Mouse (Mus musculus) megakaryocyte, embryonic 14.5 days (primary cell): ENCODE data around the gene Hoxa7.

ENCODE experiments used
- FLI1 ChIP-seq: IDR thresholded peaks from 2 replicates; pipeline ENCODE4 v1.6.1; 2012; ENCODE audit warnings: low read length, inconsistent platforms, mixed read lengths
- GATA1 ChIP-seq: IDR thresholded peaks from 3 replicates; pipeline ENCODE4 v1.6.1; 2012; ENCODE audit warnings: mixed read lengths, low read length, inconsistent platforms, borderline replicate concordance

DNA sequence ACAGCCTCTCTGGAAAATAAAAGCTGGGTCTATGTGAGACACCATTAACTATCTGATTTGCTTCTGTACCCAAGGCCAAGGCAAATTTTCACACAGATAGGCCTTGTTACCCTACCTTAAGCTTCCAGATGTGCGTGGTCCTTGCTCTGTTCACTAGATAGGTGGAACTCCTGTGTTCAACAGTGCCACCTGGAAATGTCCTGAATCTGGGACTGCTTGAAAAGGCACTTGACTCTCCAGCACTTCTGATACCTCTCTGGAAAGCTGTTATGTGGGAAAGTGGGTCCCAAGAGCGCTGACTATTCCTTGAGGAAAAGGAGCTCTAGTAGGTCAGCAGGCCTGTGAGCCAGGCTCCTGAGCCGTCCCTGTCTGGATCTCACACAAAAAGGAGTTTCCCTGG is 15.2 kb upstream of the Hoxa7 start:
- TF ChIP-seq GATA1 (no peak), FLI1 (no peak)
